Mouse (Mus musculus) adrenal gland, postnatal 36 days (tissue): ENCODE data around the gene Asdurf. TPM values are rescaled to one million over a fixed set of nuclear protein-coding genes. Genes with fewer than 3 reads are reported as not detected.

ENCODE experiments used
- total RNA-seq, 2 experiments: library from RNA; stranded (reverse); gene quantifications; 2 replicates each; pipeline ENCODE4 v1.2.3; 2021

Asdurf gene
- total RNA-seq, 2 experiments from 2014 or later, result 3.7 TPM; not detected in 1

Other genes starting within 250 kb of the Asdurf start
- not detected for gene 1700019A02Rik, start 165.0 kb downstream of the Asdurf start, total RNA-seq
- 1 to 10 TPM; 6.0 to 6.2 TPM for gene Pms1, start 55.6 kb downstream of the Asdurf start, total RNA-seq
- gene Ormdl1, start 55.5 kb downstream of the Asdurf start, total RNA-seq, result 10 to 100 TPM; 13.9 to 20.6 TPM
- not detected for gene Gm28778, start 55.5 kb downstream of the Asdurf start, total RNA-seq
- gene Osgepl1, start 39.0 kb downstream of the Asdurf start, total RNA-seq, result 10 to 100 TPM; 14.3 to 21.9 TPM
- under 1 TPM in 1 of 2 experiments, not detected in 1; 0.20 TPM for gene Gm28551, start within 50 bp of the Asdurf start, total RNA-seq
- 10 to 100 TPM; 24.4 to 31.2 TPM for gene Asnsd1, start 133 bp upstream of the Asdurf start, total RNA-seq